Mouse (Mus musculus): ENCODE measurements around the gene Aldh1l1.

DNA sequence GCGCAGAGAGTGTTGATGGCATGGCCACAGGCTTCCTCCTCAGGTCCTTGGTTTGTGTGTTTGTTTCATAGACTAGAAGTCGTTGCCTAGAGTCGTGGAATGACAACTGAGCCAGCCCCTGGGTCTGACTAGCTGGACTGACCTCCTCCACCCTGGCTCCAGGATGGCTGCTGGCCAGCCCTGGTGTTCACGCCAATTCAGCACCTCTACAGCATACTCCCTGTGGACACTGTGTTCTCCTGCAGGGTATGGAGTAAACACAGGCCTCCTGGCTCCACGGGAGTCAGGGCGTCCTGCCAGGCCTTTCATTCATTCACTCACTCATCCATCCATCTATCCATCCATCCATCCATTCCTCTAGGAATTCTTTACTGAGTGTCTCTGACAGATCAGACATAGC, 22.9 kb downstream of the Aldh1l1 start:
- no peak for TF ChIP-seq CTCF (IDR thresholded peaks at IDR 0.05; ENCODE audit: borderline replicate concordance, insufficient read depth, low read length)
- no peak for TF ChIP-seq POLR2A (IDR thresholded peaks at IDR 0.05; ENCODE audit: low read depth, low read length)
